Mouse (Mus musculus) fat pad, adult 2 months (tissue): ENCODE measurements around the gene Gm3139.
"Not testable (repeated sequence)": the region's sequence is repeated elsewhere in the genome, so short reads cannot be mapped to it uniquely, and the experiment has no call there.

Experiments
- DNase-seq: peaks from one replicate; pipeline ENCODE4 v3.0.0-alpha.2; 2011; ENCODE audit warnings: low read depth, low spot score; ENCODE audit errors: extremely low read depth

Gm3139 gene

DNA sequence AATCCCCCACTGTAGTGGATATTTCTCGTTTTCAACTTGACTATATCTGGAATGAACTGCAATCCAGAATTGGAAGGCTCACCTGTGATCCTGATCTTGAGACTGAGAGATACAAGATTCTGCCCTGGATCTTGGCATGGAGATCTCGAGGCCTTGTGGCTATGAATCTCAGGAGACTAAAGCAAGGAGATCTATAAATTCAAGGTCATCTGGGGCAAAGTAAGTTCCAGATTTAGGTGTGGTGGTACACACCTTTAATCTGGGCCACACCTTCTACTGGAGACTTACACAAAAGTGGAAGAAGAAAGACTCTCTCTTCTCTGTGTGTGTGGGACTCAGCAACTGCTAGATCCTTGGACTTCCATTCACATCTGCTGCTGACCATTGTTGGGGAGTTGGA lies at the start of gene Gm3139:
Gene Gm3139 (plus strand): TSS at position 301 of the 400 bp plus-strand sequence.
- DNase-seq, result not testable (repeated sequence)
